Comparison of ENCODE assay signal across 8 mouse cellular contexts in the genomic region with DNA sequence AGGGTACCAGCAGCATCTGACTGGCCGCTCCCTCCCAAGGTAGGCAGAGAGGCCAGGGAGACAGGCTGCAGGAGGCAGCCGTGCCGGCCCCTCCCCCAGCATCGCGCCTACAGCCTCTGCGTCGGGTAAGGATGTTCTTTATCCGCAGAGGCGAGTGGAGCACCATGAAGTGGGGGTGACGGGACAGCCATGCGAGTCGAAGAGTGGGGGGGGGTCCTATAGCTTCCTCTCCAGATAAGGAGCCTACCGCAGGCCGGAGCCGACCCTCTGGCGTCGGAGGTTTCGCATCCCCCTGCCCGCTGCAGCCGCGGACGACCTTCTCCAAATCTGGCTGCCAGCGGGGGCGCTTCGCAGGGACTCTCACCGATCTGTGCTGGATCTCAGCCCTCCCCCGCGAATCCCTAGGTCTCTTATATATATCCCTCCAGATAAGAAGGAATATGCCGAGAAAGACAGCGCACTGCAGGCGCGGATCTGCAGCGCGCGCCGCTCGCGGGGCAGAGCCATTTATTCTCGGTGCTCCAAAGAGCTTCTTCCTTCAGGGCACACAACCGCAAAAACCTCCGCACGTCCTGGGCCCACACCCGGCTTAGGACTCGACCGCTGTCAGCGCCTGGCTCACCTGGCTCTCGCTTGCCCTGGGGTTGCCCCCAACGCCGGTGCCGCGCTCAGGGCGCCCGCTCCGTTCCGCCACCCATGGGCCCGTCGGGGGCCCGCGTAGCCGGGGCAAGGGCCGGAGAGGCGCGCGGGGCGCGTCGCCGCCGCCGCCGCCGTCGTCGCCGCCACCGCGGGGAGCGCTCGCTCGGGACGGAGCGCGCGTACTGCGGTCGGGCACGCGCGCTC. TPM values are rescaled to one million over a fixed set of nuclear protein-coding genes. Genes with fewer than 3 reads are reported as not detected.
DNase-seq lines count a peak whose midpoint lies in the region; ATAC-seq and TF ChIP-seq lines count a peak whose summit lies in the region.

No protein-coding gene starts in this region.

- TF ChIP-seq POLR2A in MEL (IDR thresholded peaks at IDR 0.05; ENCODE audit: control insufficient read depth in 1 of 2, insufficient read depth in 1 of 2, low read depth in 1 of 2, low read length in 2 of 2, poor library complexity in 1 of 2): no peak

- WGBS in embryonic facial prominence, embryonic 12.5 days: under 1% methylated on average over 88 of the region's 89 CpGs
- WGBS in hindbrain, embryonic 10.5 days: under 1% methylated on average over 89 of the region's 89 CpGs
- WGBS in limb, embryonic 10.5 days: 2% methylated on average over 89 of the region's 89 CpGs
- WGBS in midbrain, embryonic 15.5 days: under 1% methylated on average over 85 of the region's 89 CpGs

- H3K9ac ChIP-seq in MEL (ENCODE audit: control insufficient read depth, low read depth, low read length, poor library complexity, severe bottlenecking): peak overlapping the region; percentile 71
- H3K9ac ChIP-seq in embryonic facial prominence, embryonic 12.5 days: peak overlapping the region; percentile 63
- peak overlapping the region; percentile 98 for H3K9ac ChIP-seq in midbrain, embryonic 15.5 days

- H3K27me3 ChIP-seq in MEL (ENCODE audit: control insufficient read depth in 1 of 2, insufficient read depth in 2 of 2, low read length in 2 of 2): peaks cover 9 to 15% of the 10 kb centered on the region in 2 experiments
- H3K27me3 ChIP-seq in embryonic facial prominence, embryonic 12.5 days: peaks cover 92% of the 10 kb centered on the region
- H3K27me3 ChIP-seq in hindbrain, embryonic 10.5 days (ENCODE audit: insufficient read depth, poor library complexity, severe bottlenecking): peaks cover 88% of the 10 kb centered on the region
- H3K27me3 ChIP-seq in limb, embryonic 10.5 days (ENCODE audit: low read depth, poor library complexity, severe bottlenecking): peaks cover 99% of the 10 kb centered on the region
- H3K27me3 ChIP-seq in midbrain, embryonic 15.5 days (replicated peaks): no peaks in the 10 kb centered on the region

- no peaks in the 10 kb centered on the region for H3K9me3 ChIP-seq in MEL (replicated peaks; ENCODE audit: insufficient read depth, low read length)
- no peaks in the 10 kb centered on the region for H3K9me3 ChIP-seq in embryonic facial prominence, embryonic 12.5 days
- no peaks in the 10 kb centered on the region for H3K9me3 ChIP-seq in hindbrain, embryonic 10.5 days
- H3K9me3 ChIP-seq in limb, embryonic 10.5 days (replicated peaks): no peaks in the 10 kb centered on the region
- H3K9me3 ChIP-seq in midbrain, embryonic 15.5 days: no peaks in the 10 kb centered on the region

- peak; percentile 29 for DNase-seq in gastrocnemius, postnatal 10 days
- no peak for DNase-seq in gastrocnemius, postnatal 4 days (ENCODE audit: low spot score in 2 of 2)
- DNase-seq in MEL (ENCODE audit: low read depth, low spot score): peak; percentile 35
- DNase-seq in hindbrain, embryonic 10.5 days (ENCODE audit: low spot score): peak; percentile 47
- DNase-seq in limb, embryonic 10.5 days (ENCODE audit: low spot score): no peak
- peak; percentile 8 to 23 for DNase-seq in thymus, postnatal 36 days

- TF ChIP-seq CTCF in MEL (IDR thresholded peaks at IDR 0.05 in 2 of 3, conservative IDR thresholded peaks at IDR 0.05 in 1 of 3; ENCODE audit: control insufficient read depth in 1 of 3, insufficient read depth in 1 of 3, low read depth in 2 of 3, low read length in 3 of 3, poor library complexity in 1 of 3, severe bottlenecking in 1 of 3): no peak

- H3K4me1 ChIP-seq in MEL (ENCODE audit: control insufficient read depth in 1 of 2, insufficient read depth in 2 of 2, low read length in 2 of 2): peaks cover 0 to 5% of the 10 kb centered on the region in 2 experiments; a peak in 1 of 4 replicates
- peaks cover 12% of the 10 kb centered on the region for H3K4me1 ChIP-seq in embryonic facial prominence, embryonic 12.5 days
- H3K4me1 ChIP-seq in hindbrain, embryonic 10.5 days (replicated peaks): peaks cover 66% of the 10 kb centered on the region
- H3K4me1 ChIP-seq in limb, embryonic 10.5 days: peaks cover 30% of the 10 kb centered on the region
- peaks cover 61% of the 10 kb centered on the region for H3K4me1 ChIP-seq in midbrain, embryonic 15.5 days

- no peaks in the 10 kb centered on the region for H3K79me2 ChIP-seq in MEL (ENCODE audit: control insufficient read depth, insufficient read depth, low read length, poor library complexity)

- peak overlapping the region; percentile 31 to 62; a peak in 3 of 4 replicates for H3K4me3 ChIP-seq in MEL (ENCODE audit: control insufficient read depth in 1 of 2, insufficient read depth in 1 of 2, low read depth in 2 of 2, low read length in 2 of 2)
- H3K4me3 ChIP-seq in embryonic facial prominence, embryonic 12.5 days: peak overlapping the region; percentile 71
- H3K4me3 ChIP-seq in hindbrain, embryonic 10.5 days: peak overlapping the region; percentile 79
- H3K4me3 ChIP-seq in limb, embryonic 10.5 days: peak overlapping the region; percentile 82
- peak overlapping the region; percentile 89 for H3K4me3 ChIP-seq in midbrain, embryonic 15.5 days

- no peak for TF ChIP-seq RAD21 in MEL (IDR thresholded peaks at IDR 0.05; ENCODE audit: low read depth, low read length)

- no peak for TF ChIP-seq EP300 in MEL (IDR thresholded peaks at IDR 0.05; ENCODE audit: low read depth in 1 of 2, low read length in 2 of 2)

- no peaks in the 10 kb centered on the region; a peak in 1 of 4 replicates for H3K36me3 ChIP-seq in MEL (ENCODE audit: control insufficient read depth in 1 of 2, insufficient read depth in 2 of 2, low read length in 2 of 2)
- H3K36me3 ChIP-seq in embryonic facial prominence, embryonic 12.5 days: no peaks in the 10 kb centered on the region
- H3K36me3 ChIP-seq in hindbrain, embryonic 10.5 days: no peaks in the 10 kb centered on the region
- H3K36me3 ChIP-seq in limb, embryonic 10.5 days: no peaks in the 10 kb centered on the region
- no peaks in the 10 kb centered on the region for H3K36me3 ChIP-seq in midbrain, embryonic 15.5 days (replicated peaks)

- no peak overlapping the region for H3K27ac ChIP-seq in MEL (ENCODE audit: control insufficient read depth, low read depth, low read length)
- H3K27ac ChIP-seq in embryonic facial prominence, embryonic 12.5 days: 0 out of 2 replicates have a peak overlapping the region, but pooled peaks have one; percentile 17
- H3K27ac ChIP-seq in hindbrain, embryonic 10.5 days: peak overlapping the region; percentile 91
- H3K27ac ChIP-seq in limb, embryonic 10.5 days: peak overlapping the region; percentile 71
- H3K27ac ChIP-seq in midbrain, embryonic 15.5 days: peak overlapping the region; percentile 97

- peak overlapping the region; percentile 98 for H3K4me2 ChIP-seq in embryonic facial prominence, embryonic 12.5 days (replicated peaks)
- H3K4me2 ChIP-seq in midbrain, embryonic 15.5 days: peak overlapping the region; percentile 91

- ATAC-seq in embryonic facial prominence, embryonic 12.5 days (ENCODE audit: insufficient number of reproducible peaks, insufficient read depth, low FRiP score, low TSS enrichment): 0 out of 2 replicates have a peak, but pooled peaks have one; percentile 15
- peak; percentile 31 for ATAC-seq in midbrain, embryonic 15.5 days (replicated peaks)

RNA-seq across cellular contexts. Expression of a gene that starts 1.1 kb away (rescaled TPM):
- 10 to 100 TPM; 16.8 to 17.3 TPM for total RNA-seq in gastrocnemius, postnatal 10 days (2021)
- 10 to 100 TPM; 14.3 to 20.4 TPM for total RNA-seq in gastrocnemius, postnatal 4 days (2021)
- total RNA-seq in MEL (2012; rRNA removed): 0.20 and 0.23 TPM in 2 replicates
- under 1 TPM in 1 of 2 experiments, not detected in 1; 0.31 TPM for polyA plus RNA-seq in MEL (2012; ENCODE audit: insufficient read depth in 1 of 2, insufficient read length in 2 of 2, low read depth in 1 of 2, low replicate concordance in 2 of 2, missing spikeins in 1 of 2)
- 4.9 and 7.0 TPM in 2 replicates for polyA plus RNA-seq in embryonic facial prominence, embryonic 12.5 days (2016; fragmentation: Nextera tagmentation; extraction: Ambion mirVana)
- polyA plus RNA-seq in hindbrain, embryonic 10.5 days (2016; fragmentation: Nextera tagmentation; extraction: Ambion mirVana): 7.8 and 20.1 TPM in 2 replicates
- 0.26 and 0.34 TPM in 2 replicates for polyA plus RNA-seq in limb, embryonic 10.5 days (2016; fragmentation: Nextera tagmentation; extraction: Ambion mirVana)
- 134 and 135 TPM in 2 replicates for polyA plus RNA-seq in midbrain, embryonic 15.5 days (2015; fragmentation: Nextera tagmentation; extraction: Ambion mirVana)

RNA-seq across cellular contexts. Expression of a gene that starts 26.0 kb away (rescaled TPM):
- total RNA-seq in gastrocnemius, postnatal 10 days (2021): not detected
- total RNA-seq in gastrocnemius, postnatal 4 days (2021): not detected
- total RNA-seq in MEL (2012; rRNA removed): not detected in 2 replicates
- polyA plus RNA-seq in MEL (2012; ENCODE audit: insufficient read depth in 1 of 2, insufficient read length in 2 of 2, low read depth in 1 of 2, low replicate concordance in 2 of 2, missing spikeins in 1 of 2): not detected
- not detected in 2 replicates for polyA plus RNA-seq in embryonic facial prominence, embryonic 12.5 days (2016; fragmentation: Nextera tagmentation; extraction: Ambion mirVana)
- not detected in 2 replicates for polyA plus RNA-seq in hindbrain, embryonic 10.5 days (2016; fragmentation: Nextera tagmentation; extraction: Ambion mirVana)
- not detected in 2 replicates for polyA plus RNA-seq in limb, embryonic 10.5 days (2016; fragmentation: Nextera tagmentation; extraction: Ambion mirVana)
- 0.36 and 0.65 TPM in 2 replicates for polyA plus RNA-seq in midbrain, embryonic 15.5 days (2015; fragmentation: Nextera tagmentation; extraction: Ambion mirVana)

RNA-seq across cellular contexts. Expression of a gene that starts 33.7 kb away (rescaled TPM):
- total RNA-seq in gastrocnemius, postnatal 10 days (2021): 10 to 100 TPM; 30.1 to 36.7 TPM
- 10 to 100 TPM; 45.0 to 47.9 TPM for total RNA-seq in gastrocnemius, postnatal 4 days (2021)
- 33.6 and 33.9 TPM in 2 replicates for total RNA-seq in MEL (2012; rRNA removed)
- 10 to 100 TPM in 1 of 2 experiments, not detected in 1; 45.2 TPM for polyA plus RNA-seq in MEL (2012; ENCODE audit: insufficient read depth in 1 of 2, insufficient read length in 2 of 2, low read depth in 1 of 2, low replicate concordance in 2 of 2, missing spikeins in 1 of 2)
- 56.8 and 60.8 TPM in 2 replicates for polyA plus RNA-seq in embryonic facial prominence, embryonic 12.5 days (2016; fragmentation: Nextera tagmentation; extraction: Ambion mirVana)
- polyA plus RNA-seq in hindbrain, embryonic 10.5 days (2016; fragmentation: Nextera tagmentation; extraction: Ambion mirVana): 61.4 and 62.4 TPM in 2 replicates
- 67.8 and 74.4 TPM in 2 replicates for polyA plus RNA-seq in limb, embryonic 10.5 days (2016; fragmentation: Nextera tagmentation; extraction: Ambion mirVana)
- 53.9 and 57.8 TPM in 2 replicates for polyA plus RNA-seq in midbrain, embryonic 15.5 days (2015; fragmentation: Nextera tagmentation; extraction: Ambion mirVana)

RNA-seq across cellular contexts. Expression of a gene that starts 41.3 kb away (rescaled TPM):
- total RNA-seq in gastrocnemius, postnatal 10 days (2021): not detected
- total RNA-seq in gastrocnemius, postnatal 4 days (2021): not detected
- not detected in 2 replicates for total RNA-seq in MEL (2012; rRNA removed)
- not detected for polyA plus RNA-seq in MEL (2012; ENCODE audit: insufficient read depth in 1 of 2, insufficient read length in 2 of 2, low read depth in 1 of 2, low replicate concordance in 2 of 2, missing spikeins in 1 of 2)
- polyA plus RNA-seq in embryonic facial prominence, embryonic 12.5 days (2016; fragmentation: Nextera tagmentation; extraction: Ambion mirVana): not detected in 2 replicates
- not detected in 2 replicates for polyA plus RNA-seq in hindbrain, embryonic 10.5 days (2016; fragmentation: Nextera tagmentation; extraction: Ambion mirVana)
- not detected in 2 replicates for polyA plus RNA-seq in limb, embryonic 10.5 days (2016; fragmentation: Nextera tagmentation; extraction: Ambion mirVana)
- not detected in 2 replicates for polyA plus RNA-seq in midbrain, embryonic 15.5 days (2015; fragmentation: Nextera tagmentation; extraction: Ambion mirVana)

RNA-seq across cellular contexts. Expression of a gene that starts 49.9 kb away (rescaled TPM):
- not detected for total RNA-seq in gastrocnemius, postnatal 10 days (2021)
- not detected for total RNA-seq in gastrocnemius, postnatal 4 days (2021)
- total RNA-seq in MEL (2012; rRNA removed): not detected in 2 replicates
- not detected for polyA plus RNA-seq in MEL (2012; ENCODE audit: insufficient read depth in 1 of 2, insufficient read length in 2 of 2, low read depth in 1 of 2, low replicate concordance in 2 of 2, missing spikeins in 1 of 2)
- not detected in 2 replicates for polyA plus RNA-seq in embryonic facial prominence, embryonic 12.5 days (2016; fragmentation: Nextera tagmentation; extraction: Ambion mirVana)
- polyA plus RNA-seq in hindbrain, embryonic 10.5 days (2016; fragmentation: Nextera tagmentation; extraction: Ambion mirVana): not detected in 2 replicates
- polyA plus RNA-seq in limb, embryonic 10.5 days (2016; fragmentation: Nextera tagmentation; extraction: Ambion mirVana): not detected in 2 replicates
- polyA plus RNA-seq in midbrain, embryonic 15.5 days (2015; fragmentation: Nextera tagmentation; extraction: Ambion mirVana): not detected in 2 replicates

Comparison
In these comparisons a context has a peak if more than half of its experiments do, and no peak if none do; other contexts are left out.
1. DNase-seq: peak in gastrocnemius, postnatal 10 days (single experiment), MEL (single experiment), hindbrain, embryonic 10.5 days (single experiment) and thymus, postnatal 36 days (2 of 2); none in gastrocnemius, postnatal 4 days (0 of 2) and limb, embryonic 10.5 days (single experiment).
2. Peak in every context shown above with its lines, with median percentiles within 50 percentile points of each other: H3K4me3 ChIP-seq and H3K9ac ChIP-seq.